Mouse (Mus musculus) mouse trophoblast stem cell (cell line): ENCODE data around the gene Gm44511.

Experiments used
- in situ Hi-C, 2 experiments: fragments of 300-500 bp; cut with MseI, MboI; formaldehyde crosslinking; loops; 2 replicates in 1 of 2; 3 replicates in 1 of 2; pipeline ENCODE4 v1.15.1; 2025

The Gm44511 gene

GRCm38 (mm10) chr6:128842356-128842944 lies 16.3 kb upstream of the Gm44511 start:
- in situ Hi-C loops = loop anchor here (5.0 to 25.0 kb wide), 3 partner anchors 35 to 695 kb away; partner anchors contain the start of gene Gabarapl1 (in 1 of the 2)

GRCm38 (mm10) chr6:128841327-128842089 lies 15.4 kb upstream of the Gm44511 start:
- in situ Hi-C loops = loop anchor here (5.0 to 25.0 kb wide), 3 partner anchors 34 to 696 kb away; partner anchors contain the start of gene Gabarapl1 (in 1 of the 2)

GRCm38 (mm10) chr6:128840669-128841068 lies 14.6 kb upstream of the Gm44511 start:
- in situ Hi-C loops = loop anchor here (5.0 to 25.0 kb wide), 3 partner anchors 33 to 697 kb away; partner anchors contain the start of gene Gabarapl1 (in 1 of the 2)

- in situ Hi-C loops = loop anchor here (5.0 to 25.0 kb wide), 3 partner anchors 33 to 697 kb away; partner anchors contain the start of gene Gabarapl1 (in 1 of the 2)
These were observed 13.8 kb upstream of the Gm44511 start for GRCm38 (mm10) chr6:128839921-128840320.

GRCm38 (mm10) chr6:128839266-128839771 lies 13.2 kb upstream of the Gm44511 start:
- in situ Hi-C loops = loop anchor here in 1 of 2 experiments (10.0 to 25.0 kb wide), 2 partner anchors 75 to 698 kb away; partner anchors contain the start of gene Gabarapl1

GRCm38 (mm10) chr6:128838342-128839265 lies 12.5 kb upstream of the Gm44511 start:
- in situ Hi-C loops = loop anchor here in 1 of 2 experiments (10.0 to 25.0 kb wide), 2 partner anchors 74 to 699 kb away; partner anchors contain the start of gene Gabarapl1

- in situ Hi-C loops = loop anchor here in 1 of 2 experiments (10.0 to 25.0 kb wide), 2 partner anchors 73 to 700 kb away; partner anchors contain the start of gene Gabarapl1
These were observed 11.6 kb upstream of the Gm44511 start for GRCm38 (mm10) chr6:128837454-128838341.

GRCm38 (mm10) chr6:128836955-128837334 lies 10.8 kb upstream of the Gm44511 start:
- in situ Hi-C loops = loop anchor here in 1 of 2 experiments (10.0 to 25.0 kb wide), 2 partner anchors 72 to 700 kb away; partner anchors contain the start of gene Gabarapl1

GRCm38 (mm10) chr6:128836191-128836954 lies 10.3 kb upstream of the Gm44511 start:
- in situ Hi-C loops = loop anchor here in 1 of 2 experiments (10.0 to 25.0 kb wide), 2 partner anchors 72 to 701 kb away; partner anchors contain the start of gene Gabarapl1

- in situ Hi-C loops = loop anchor here in 1 of 2 experiments (10.0 to 25.0 kb wide), 2 partner anchors 71 to 702 kb away; partner anchors contain the start of gene Gabarapl1
These were observed 9.5 kb upstream of the Gm44511 start for GRCm38 (mm10) chr6:128835571-128835970.

GRCm38 (mm10) chr6:128833046-128833445 lies 6.9 kb upstream of the Gm44511 start:
- in situ Hi-C loops = loop anchor here in 1 of 2 experiments (10.0 to 25.0 kb wide), 2 partner anchors 68 to 704 kb away; partner anchors contain the start of gene Gabarapl1

- in situ Hi-C loops = loop anchor here in 1 of 2 experiments (10.0 to 25.0 kb wide), 2 partner anchors 65 to 707 kb away; partner anchors contain the start of gene Gabarapl1
These were observed 3.7 kb upstream of the Gm44511 start for GRCm38 (mm10) chr6:128829837-128830236.

- in situ Hi-C loops = loop anchor here in 1 of 2 experiments (25.0 kb wide), 1 partner anchor 711 kb away; the partner anchor contains the start of gene Gabarapl1
These were observed 666 bp upstream of the Gm44511 start for GRCm38 (mm10) chr6:128826781-128827180.

- in situ Hi-C loops = no loop called here
These were observed 7.9 kb downstream of the Gm44511 start for GRCm38 (mm10) chr6:128818083-128818802.

- in situ Hi-C loops = loop anchor here (5.0 kb wide), 2 partner anchors 34 to 41 kb away; no protein-coding TSS in a partner anchor
These were observed 17.6 kb downstream of the Gm44511 start for GRCm38 (mm10) chr6:128808532-128808931.

- in situ Hi-C loops = loop anchor here (5.0 kb wide), 2 partner anchors 35 to 40 kb away; no protein-coding TSS in a partner anchor
These were observed 19.1 kb downstream of the Gm44511 start for GRCm38 (mm10) chr6:128807021-128807420.

- in situ Hi-C loops = loop anchor here (5.0 kb wide), 2 partner anchors 37 to 38 kb away; no protein-coding TSS in a partner anchor
These were observed 21.1 kb downstream of the Gm44511 start for GRCm38 (mm10) chr6:128804823-128805640.
